Mouse (Mus musculus) gastrocnemius, postnatal 14 days (tissue): ENCODE results near the gene E030025P04Rik. TPM values are rescaled to one million over a fixed set of nuclear protein-coding genes. Genes with fewer than 3 reads are reported as not detected.

Source experiments
- DNase-seq: peaks from one replicate; pipeline ENCODE4 v3.0.0; 2021; ENCODE audit warnings: mixed read lengths
- intact Hi-C: fragments of 180-260 bp; cut with DNase I; formaldehyde crosslinking; loops from one replicate; pipeline ENCODE4 v1.15.1; 2025; ENCODE audit warnings: low total_unique reads
- long read RNA-seq, 2 experiments: library from polyadenylated mRNA; stranded (forward); transcript quantifications; one replicate each; pipeline ENCODE4 v2.0.0; 2021
- total RNA-seq, 2 experiments: library from RNA; stranded (reverse); gene quantifications; 2 replicates each; pipeline ENCODE4 v1.2.3; 2021

Gene E030025P04Rik
- total RNA-seq = not detected
- long read RNA-seq, experiment 1 = 0 reads
- long read RNA-seq, experiment 2 = 0 reads

DNA sequence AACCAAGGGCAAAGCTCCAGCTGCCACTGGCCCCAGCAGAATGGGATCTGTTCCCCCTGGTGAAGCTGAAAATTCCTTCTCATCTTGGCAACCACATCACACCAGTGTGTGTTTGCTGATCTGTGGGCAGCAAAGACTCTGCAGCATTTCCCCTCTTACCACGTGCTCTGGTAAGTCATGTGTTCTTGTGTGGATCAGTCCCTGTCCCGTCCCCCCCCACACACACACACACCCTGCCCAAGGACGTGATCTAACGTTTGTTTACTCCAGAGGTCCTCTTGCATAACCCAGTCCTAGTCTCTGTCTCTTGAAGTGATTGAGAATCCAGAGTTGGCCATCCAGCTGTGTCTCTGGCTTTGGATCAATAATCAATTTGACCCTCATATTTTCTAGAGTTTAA is at the start of gene E030025P04Rik:
Gene E030025P04Rik (minus strand): TSS at position 134 of the 400 bp plus-strand sequence.
- intact Hi-C loops = no loop called here
- no peak for DNase-seq

DNA sequence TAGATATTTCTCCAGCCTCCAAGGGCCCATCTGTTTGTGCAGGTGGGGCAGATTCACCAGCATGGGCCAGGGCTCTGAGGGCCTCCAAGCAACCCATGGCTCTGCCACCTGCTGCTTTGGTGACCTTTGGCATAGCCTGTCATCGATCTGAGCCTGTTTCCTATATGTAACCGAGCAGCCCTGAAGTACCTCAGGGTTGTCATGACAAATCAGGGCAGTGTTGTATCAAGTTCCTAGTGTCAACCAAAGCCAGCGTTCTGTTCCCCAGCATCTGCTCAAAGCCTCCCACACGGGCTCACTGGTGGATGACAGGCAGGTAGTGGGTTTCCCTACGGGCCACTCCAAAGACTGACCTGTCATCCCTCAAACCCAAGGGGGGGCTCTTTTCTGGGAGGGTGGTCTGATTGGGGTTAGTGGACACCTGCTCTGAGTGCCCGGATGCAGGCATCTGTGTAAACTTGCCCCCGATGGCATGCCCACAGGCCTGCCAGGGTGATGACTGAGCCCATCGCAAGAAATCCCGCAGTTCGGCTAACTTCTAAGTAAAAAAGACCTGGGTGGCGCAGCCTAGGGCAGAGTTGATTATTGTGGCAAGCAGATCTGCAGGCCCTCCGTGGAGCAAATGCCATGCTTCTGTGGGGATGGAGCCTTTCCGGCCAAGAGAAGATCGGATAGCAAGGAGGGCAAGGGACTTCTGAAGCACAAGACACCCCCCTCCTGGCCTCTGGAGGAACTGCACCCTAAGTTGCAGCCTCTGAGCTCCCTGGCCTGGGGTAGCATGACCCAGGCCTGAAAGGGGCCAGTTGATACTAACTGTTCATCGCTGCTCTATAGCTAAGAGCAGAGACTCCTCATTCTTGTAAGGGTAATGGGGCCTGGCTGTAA is 48.7 kb upstream of the E030025P04Rik start:
- intact Hi-C loops = loop anchor here (5.0 kb wide), 1 partner anchor 266 kb away; no protein-coding TSS in a partner anchor
- DNase-seq = peak; percentile 72

DNA sequence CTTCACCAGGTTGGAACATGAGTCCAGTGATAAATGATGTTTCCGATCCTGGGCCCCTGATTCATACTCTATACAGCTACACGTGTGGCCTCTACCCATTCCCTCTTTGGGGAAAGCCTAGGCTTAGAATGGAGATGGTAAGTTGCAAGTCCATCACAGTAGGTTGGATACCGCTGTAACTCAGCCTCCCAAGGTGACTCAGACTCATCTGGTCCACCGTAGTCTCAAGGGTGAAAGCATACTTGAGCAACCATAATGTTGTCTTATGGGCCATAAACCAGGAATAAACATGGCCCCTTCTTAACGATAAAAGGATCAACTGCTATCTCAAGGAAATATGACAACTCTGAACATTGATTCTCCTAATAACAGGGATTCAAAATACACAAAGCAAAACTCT is 44.1 kb upstream of the E030025P04Rik start:
- no peak for DNase-seq
- intact Hi-C loops = no loop called here

DNA sequence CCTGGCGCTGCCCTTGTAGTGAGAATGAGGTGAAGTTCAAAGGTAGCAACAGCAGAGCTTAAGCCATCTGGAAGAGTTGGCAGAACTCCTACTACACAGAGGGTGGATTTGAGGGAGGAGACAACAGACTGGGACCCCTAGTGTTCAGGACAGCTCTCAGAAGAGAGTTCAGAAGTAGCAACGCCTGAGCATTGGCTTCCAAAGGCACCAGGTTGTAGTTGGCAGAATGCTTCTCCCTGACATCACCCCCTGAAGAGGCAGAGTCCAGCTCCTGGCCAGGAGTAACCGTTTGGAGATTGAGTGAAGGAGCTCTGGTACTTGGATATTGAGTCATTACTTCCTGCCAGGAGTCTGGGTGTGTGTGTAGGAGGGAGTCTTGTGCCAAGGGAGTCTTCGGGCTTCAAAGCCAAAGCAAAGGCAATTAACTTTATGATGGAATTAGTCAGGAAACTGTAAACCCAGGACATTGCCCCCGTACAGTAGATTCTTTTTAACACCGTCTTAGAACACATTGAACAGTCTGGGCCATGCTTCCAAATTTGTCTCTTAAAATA is 43.5 kb upstream of the E030025P04Rik start:
- no peak for DNase-seq
- intact Hi-C loops = no loop called here

DNA sequence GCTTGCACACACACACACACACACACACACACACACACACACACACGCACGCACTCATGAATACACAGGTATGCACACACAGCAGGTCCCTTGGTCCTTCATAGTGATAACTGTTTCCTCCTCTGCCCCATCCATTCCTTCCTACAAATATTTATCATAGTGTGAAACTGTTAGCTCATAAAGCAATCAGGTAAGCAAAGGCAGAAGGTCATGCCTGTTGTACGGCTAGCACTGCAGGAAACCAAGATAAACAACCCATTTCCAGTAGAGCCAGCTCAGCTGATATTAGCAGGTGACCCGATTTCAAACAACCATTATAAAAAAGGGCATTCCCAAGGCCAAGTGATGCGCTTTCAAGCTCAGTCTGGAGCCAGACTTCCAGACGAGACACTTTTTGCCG is 36.9 kb upstream of the E030025P04Rik start:
- intact Hi-C loops = loop anchor here (5.0 kb wide), 1 partner anchor 729 kb away; no protein-coding TSS in a partner anchor
- no peak for DNase-seq

DNA sequence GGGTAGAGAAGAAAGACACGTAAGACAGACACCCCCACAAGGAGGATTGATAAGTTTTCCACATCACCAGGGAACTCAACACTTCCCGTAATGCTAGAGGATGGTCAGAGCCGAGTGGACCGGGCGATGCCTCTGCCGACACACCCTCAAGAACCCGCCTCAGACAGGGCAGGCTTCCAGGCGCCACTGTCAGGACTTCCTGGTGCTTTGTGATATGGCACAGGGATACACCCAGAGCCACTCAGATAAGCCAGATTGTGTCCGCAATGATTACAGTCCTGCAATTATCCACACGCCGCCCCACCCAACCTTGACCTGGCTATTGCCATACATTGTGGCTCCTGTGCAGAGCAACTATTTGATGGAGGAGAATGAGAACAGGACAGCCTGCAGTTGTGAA is 36.1 kb upstream of the E030025P04Rik start:
- intact Hi-C loops = loop anchor here (5.0 kb wide), 1 partner anchor 728 kb away; no protein-coding TSS in a partner anchor
- no peak for DNase-seq

DNA sequence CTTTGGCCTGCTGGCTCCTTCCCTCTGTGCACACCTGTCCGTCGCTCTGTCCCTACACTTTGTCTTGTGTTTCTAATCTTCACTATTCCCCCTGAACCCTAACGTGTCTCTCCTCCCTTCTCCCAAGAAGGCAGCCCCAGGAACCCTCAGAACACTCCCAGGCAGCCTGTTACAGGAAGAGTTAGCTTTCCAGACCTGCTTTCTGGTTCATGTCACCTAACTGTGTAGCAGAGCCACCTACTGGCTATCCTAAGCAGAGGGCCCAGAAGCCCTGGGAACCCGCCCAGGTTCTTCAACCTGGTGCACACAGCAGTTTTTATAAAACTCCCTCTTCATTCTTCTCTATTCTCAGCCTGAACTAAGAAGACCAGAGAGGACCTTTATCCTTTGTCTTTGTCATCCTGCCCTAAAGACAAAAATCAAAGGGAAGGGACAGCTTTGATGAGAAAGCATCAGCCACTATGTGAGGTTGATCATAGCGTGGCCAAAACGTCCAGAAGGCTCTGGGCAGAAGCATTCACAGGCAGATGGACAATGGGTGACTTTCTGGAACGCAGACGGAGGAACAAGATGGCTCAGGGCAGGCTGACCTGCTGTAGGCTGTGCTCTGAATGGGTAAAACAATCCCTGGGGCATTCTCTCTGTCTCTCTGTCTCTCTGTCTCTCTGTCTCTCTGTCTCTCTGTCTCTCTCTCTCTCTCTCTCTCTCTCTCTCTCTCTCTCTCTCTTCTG is 34.8 kb upstream of the E030025P04Rik start:
- intact Hi-C loops = no loop called here
- DNase-seq = peak; percentile 14

DNA sequence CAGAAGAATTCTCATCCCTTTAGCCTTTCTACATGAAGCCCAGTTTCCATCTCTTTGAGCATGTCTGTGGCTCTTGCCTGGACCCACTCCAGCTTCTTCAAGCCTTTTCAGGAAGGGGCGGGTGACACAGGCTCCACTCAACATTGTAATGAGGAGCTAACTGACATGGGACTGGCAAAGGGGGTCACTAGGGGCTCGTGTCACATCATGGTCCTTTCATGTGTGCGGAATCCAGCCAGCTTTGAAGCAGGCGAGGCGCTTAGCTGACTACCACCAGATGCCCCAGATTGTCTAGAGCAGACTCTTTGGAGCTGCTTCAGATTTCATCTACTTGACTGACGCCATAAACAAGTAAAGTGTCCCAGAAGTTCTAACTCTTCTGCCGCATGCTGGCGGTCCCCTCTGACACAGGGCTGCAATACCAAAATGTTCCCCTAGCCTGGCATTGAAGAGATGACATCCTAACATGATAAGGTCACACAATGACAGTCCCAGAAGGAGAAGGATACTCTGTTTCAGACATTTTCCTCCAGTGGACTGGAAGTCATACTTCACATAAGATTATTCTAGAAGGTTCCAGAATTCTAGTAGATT is 31.3 kb upstream of the E030025P04Rik start:
- intact Hi-C loops = no loop called here
- no peak for DNase-seq

DNA sequence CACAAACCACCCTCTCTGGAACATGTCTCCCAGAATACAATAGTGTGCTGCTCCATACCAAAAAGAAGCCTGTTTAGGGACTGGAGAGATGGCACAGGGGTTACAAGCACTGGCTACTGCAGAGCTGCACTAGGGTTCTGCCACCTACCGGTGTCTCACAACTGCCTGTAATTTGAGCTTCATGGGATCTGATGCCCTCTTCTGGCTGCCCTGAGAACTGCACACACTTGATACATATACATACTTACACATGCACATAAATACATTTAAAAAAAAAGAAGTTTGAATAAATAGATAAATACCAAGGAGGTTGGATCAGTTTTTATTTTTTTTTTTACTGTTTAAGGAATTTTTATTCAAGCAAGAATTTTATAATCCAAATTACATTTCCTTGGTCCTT is 28.1 kb upstream of the E030025P04Rik start:
- DNase-seq = no peak
- intact Hi-C loops = no loop called here

DNA sequence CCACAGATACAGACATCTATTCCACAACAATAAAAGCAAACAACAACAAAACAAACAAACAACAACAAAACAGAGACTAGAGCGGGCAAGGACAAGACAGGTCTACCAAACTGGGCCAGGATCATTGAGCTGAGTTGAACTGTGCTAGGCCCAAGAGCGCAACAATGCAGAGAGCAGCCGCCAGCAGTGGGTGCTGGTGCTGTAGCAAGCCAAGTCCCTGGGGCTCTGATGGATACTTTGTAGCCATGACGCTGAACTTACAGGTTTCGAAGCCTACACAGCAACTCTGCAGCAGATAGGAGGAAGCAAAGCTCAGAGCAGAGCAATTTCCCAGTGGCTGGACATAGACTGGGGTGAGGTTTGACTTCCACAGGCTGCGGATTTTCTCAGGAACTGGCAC is 26.6 kb upstream of the E030025P04Rik start:
- DNase-seq = no peak
- intact Hi-C loops = no loop called here

DNA sequence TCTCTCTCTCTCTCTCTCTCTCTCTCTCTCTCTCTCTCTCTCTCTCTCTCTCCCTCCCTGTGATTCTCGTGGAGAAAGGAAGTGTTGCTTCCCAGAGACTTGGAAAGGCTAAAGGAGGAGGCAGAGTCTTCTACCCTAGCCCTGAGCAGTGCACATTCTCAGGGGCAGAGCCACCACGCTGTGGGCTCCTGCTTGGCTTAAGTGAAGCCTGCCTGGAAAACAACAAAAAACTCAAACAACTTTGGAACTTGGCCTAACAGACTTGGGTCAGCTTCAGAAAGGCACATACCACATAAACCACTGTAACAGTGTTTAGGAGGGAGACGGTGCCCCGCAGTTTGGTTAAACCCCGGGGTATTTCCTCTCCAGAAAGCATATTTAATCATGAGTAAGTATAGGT is 13.5 kb upstream of the E030025P04Rik start:
- no peak for DNase-seq
- intact Hi-C loops = no loop called here

DNA sequence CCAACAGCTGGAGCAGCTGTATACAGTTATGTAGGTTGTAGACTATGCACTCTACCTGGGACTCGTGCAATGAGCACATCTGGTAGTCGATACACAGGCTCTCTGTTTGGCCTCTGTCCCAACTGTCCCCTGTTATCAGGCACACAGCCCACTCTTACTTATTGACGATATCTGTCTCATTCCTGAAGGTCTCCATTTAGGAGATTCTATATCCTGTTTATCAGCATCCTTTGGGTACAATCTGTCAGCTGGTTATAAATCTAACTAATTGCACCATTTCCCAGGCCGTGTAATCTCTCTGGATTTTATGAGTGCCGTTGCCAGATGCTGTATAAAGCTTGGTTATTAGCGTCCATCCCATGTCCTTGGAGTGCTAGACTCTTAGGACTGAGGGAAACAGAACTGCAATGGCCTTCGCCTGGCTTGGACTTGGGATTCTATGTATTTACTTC is 747 bp upstream of the E030025P04Rik start:
- intact Hi-C loops = no loop called here

DNA sequence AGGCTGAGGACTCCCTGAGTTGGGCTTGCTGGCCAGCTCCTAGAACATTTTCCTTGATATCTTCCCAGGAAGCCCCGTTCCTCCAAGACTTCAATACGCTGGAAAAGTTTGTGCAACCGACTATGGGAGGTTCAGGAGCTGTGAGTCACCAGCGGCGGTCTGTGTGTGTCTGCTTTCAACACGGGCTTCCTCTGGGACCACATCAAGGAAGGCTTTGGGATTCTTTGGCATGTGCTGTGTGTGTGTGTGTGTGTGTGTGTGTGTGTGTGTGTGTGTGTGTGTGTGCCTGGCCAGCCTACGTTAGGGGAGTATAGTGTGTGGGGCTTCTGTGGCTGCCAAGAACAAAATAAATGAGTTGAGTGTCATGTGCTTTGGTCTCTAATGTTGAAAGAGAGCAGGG is 17.7 kb downstream of the E030025P04Rik start:
- intact Hi-C loops = no loop called here

More for the DNA sequence above, 747 bp upstream of the E030025P04Rik start:
- DNase-seq = no peak

DNA sequence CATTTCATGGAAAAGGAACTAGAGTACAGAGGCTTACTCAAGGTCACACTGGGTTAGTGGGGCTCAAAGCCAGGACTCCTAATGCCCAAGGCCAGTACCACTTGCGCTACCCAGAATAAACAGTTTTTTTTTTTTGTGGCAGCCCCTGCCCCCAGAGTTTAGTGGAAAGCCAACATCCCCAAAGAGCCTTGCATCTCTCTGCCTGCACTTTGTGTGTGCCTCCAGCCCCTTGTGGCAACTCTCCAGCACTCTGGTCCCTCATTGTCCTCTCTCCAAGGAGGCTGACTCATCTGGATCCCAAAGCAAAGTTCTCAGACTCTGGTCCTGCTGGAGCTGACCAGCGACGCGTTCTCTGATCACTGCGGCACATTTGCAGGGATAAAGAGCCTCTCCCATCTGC is 18.7 kb downstream of the E030025P04Rik start:
- intact Hi-C loops = no loop called here
- DNase-seq = peak; percentile 15

More for the DNA sequence above, 17.7 kb downstream of the E030025P04Rik start:
- DNase-seq = peak; percentile 36

DNA sequence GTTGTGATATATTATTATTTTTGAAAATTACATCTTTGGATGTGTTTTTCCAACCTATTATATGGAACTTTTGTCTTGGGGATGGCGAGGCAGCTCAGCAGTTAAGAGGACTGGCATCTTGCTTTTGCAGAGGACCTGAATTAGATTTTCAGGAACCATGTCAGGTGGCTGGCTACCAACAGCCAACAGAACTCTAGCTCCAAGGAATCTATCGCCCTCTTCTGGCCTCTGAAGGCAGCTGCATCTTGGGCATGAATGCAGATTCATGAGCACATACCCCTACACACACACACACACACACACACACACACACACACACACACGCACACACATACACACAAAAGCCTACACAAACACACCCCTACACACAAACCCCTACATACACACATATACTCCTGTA is 19.9 kb downstream of the E030025P04Rik start:
- no peak for DNase-seq
- intact Hi-C loops = no loop called here

DNA sequence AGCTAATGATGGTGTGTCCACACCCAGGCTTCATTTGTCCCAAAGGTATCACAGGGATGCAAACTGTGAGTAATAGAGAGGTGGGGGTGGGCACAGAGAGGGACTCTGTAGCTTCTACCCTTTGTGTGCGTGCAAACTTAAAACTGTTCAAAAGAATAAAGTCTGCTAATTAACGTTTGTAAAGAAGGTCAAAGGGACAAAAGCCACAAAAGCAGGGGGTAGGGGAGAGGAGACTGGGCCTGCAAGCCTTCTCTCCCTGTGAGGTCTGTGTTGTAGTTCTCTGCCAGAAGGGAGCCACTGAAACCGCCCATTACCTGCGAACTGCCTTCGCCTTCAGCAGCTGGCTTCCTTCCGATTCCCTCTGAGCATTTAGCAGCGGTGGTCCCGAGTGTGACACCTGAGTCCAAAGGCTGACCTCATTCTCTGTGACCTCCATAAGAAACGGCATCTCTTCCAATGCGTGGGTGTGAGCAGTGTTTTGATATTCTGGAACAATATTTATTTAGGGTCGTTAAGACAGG is 34.3 kb downstream of the E030025P04Rik start:
- intact Hi-C loops = no loop called here
- no peak for DNase-seq

DNA sequence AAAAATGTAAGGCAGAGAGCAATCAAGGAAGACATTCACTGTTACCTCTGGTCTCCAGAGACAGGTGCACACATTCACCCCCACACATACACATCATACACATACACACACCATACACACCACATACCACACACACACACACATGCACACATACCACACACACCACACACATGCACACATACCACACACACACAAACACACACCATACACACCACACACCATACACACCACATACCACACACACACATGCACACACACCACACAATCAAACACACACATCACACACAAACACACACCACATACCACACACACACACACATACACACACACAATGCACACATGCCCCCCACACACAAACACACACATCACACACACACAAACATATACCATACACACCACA is 35.1 kb downstream of the E030025P04Rik start:
- DNase-seq = no peak
- intact Hi-C loops = no loop called here

DNA sequence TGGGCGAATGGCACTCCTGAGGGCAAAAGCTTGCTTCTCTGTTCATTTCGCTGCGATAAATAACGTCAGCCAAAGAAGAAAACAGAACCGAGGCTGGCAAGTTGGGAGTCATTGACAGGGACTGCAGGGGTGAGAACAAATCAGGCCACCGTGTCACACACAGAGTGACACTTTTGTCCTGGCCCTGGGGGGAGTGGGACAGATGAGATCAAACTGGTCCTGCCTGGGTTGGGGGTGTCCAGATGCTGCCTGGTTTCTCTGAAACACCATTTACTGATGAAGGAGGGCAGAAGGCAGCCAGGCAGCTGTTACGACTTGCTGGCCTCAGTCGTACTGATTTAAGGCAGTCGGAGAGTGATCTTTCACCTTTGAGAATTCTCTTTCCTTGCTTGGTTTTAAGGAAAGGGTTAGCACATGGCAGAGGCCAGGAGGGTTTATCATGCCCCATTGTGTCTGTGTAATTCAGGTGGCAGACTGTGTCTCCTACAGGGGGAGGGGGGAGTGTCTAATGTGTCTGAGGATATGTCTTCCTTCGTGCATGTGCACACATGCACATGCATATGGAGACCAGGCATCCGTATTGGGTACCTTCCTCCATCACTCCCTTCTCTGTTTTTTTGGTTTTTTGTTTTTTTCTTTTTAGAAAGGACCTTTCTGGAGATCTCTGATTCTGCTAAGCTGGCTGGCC is 36.5 kb downstream of the E030025P04Rik start:
- no peak for DNase-seq
- intact Hi-C loops = no loop called here

DNA sequence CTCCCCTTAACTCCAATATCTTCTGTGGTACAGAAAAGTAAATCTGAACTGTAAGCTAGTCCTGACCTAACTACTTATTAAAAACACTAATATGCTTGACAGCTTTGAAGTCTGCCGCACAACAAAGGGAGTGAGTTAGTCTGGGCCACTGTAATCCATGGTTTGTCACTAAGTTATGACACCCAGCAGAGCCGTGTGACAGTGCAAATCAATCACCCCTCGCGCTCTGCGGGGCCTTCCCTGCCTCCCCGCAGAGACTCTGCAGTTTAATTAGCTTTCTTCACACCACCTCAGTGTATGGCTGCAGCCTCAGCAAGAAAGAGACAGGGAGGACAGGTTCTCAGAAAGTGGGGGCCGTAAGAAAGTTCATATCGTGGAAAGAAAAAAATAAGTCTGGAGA is 37.4 kb downstream of the E030025P04Rik start:
- no peak for DNase-seq
- intact Hi-C loops = no loop called here
